Mouse (Mus musculus) gastrocnemius, adult 18-20 months (tissue): ENCODE results near the gene Sdccag8. TPM values are rescaled to one million over a fixed set of nuclear protein-coding genes. Genes with fewer than 3 reads are reported as not detected.
"Not testable (repeated sequence)": the region's sequence is repeated elsewhere in the genome, so short reads cannot be mapped to it uniquely, and the experiment has no call there.

Experiments used
- DNase-seq: peaks from one replicate; pipeline ENCODE4 v3.0.0; 2021; ENCODE audit warnings: low spot score
- total RNA-seq, 2 experiments: library from RNA; stranded (reverse); gene quantifications; 2 replicates each; pipeline ENCODE4 v1.2.3; 2021

Sdccag8 gene
- total RNA-seq, 2 experiments from 2014 or later: 4.2 to 5.2 TPM

- DNase-seq: no peak
Measured at GRCm38 (mm10) chr1:176827945-176828485, 13.6 kb downstream of the Sdccag8 start.

GRCm38 (mm10) chr1:176828666-176829065 is 14.2 kb downstream of the Sdccag8 start:
- DNase-seq: peak; percentile 86

GRCm38 (mm10) chr1:176832071-176832470 is 17.6 kb downstream of the Sdccag8 start:
- no peak for DNase-seq

GRCm38 (mm10) chr1:176832607-176833006 is 18.1 kb downstream of the Sdccag8 start:
- DNase-seq: no peak

- DNase-seq: no peak
Measured at GRCm38 (mm10) chr1:176833257-176833656, 18.8 kb downstream of the Sdccag8 start.

GRCm38 (mm10) chr1:176833948-176834347 is 19.5 kb downstream of the Sdccag8 start:
- DNase-seq: peak; percentile 66

- DNase-seq: peak; percentile 74
Measured at GRCm38 (mm10) chr1:176834880-176835279, 20.4 kb downstream of the Sdccag8 start.

GRCm38 (mm10) chr1:176835501-176836294 is 21.2 kb downstream of the Sdccag8 start:
- DNase-seq: no peak

GRCm38 (mm10) chr1:176836562-176836961 is 22.1 kb downstream of the Sdccag8 start:
- not testable (repeated sequence) for DNase-seq

- no peak for DNase-seq
Measured at GRCm38 (mm10) chr1:176845082-176845977, 30.9 kb downstream of the Sdccag8 start.

GRCm38 (mm10) chr1:176847118-176847859 is 32.8 kb downstream of the Sdccag8 start:
- DNase-seq: peak; percentile 64

- DNase-seq: no peak
Measured at GRCm38 (mm10) chr1:176848613-176849290, 34.3 kb downstream of the Sdccag8 start.

GRCm38 (mm10) chr1:176849377-176849776 is 34.9 kb downstream of the Sdccag8 start:
- peak; percentile 53 for DNase-seq

GRCm38 (mm10) chr1:176851401-176851800 is 36.9 kb downstream of the Sdccag8 start:
- no peak for DNase-seq

GRCm38 (mm10) chr1:176852813-176853590 is 38.5 kb downstream of the Sdccag8 start:
- DNase-seq: no peak

GRCm38 (mm10) chr1:176861981-176862644 is 47.7 kb downstream of the Sdccag8 start:
- peak; percentile 84 for DNase-seq

GRCm38 (mm10) chr1:176870501-176870900 is 56.0 kb downstream of the Sdccag8 start:
- no peak for DNase-seq

GRCm38 (mm10) chr1:176871975-176872374 is 57.5 kb downstream of the Sdccag8 start:
- DNase-seq: no peak

GRCm38 (mm10) chr1:176873463-176873862 is 59.0 kb downstream of the Sdccag8 start:
- no peak for DNase-seq
